Mouse (Mus musculus) lung, postnatal 36 days (tissue): Measurements from ENCODE around the gene Olfr1170.

Source experiments
- DNase-seq: peaks from one replicate; pipeline ENCODE4 v3.0.0; 2022; ENCODE audit warnings: mixed read lengths

The Olfr1170 gene

DNA sequence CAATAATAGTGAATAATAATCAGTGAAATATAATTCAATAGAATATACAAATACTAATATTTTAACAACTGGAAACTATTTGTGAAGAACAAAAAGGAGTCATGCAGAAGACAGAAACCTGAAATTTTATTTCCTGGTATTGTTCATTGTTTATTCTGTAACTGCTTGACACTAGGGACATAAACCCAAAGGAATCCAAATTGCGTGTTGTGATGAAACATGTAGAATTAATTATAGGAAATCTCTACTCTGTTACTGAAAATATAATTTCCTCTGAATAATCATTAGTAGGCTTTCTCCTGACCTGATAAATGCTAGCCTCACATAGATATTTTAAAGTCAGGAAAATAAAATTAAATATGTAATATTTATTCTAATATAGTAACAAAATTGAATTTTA, at the start of gene Olfr1170:
Gene Olfr1170, minus strand, starts transcription at position 101 of the 400 bp plus-strand sequence.
- DNase-seq = no peak

DNA sequence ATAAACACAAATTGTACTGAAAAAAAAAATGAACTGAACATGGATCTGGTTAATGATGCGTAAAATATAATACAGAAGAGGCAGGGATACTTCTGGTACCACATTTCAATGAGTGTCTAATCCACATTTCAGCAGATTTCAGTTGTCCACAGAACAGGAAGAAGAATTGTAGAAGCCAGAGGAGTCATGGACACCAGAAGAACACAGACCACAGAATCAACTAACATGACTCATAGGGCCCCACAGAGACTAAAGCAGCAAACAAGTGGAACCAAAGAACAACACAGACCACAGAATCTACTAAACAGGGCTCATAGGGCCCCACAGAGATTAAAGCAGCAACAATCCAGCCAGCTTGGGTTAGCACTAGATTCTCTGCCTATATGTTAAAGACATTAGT, 7.3 kb downstream of the Olfr1170 start:
- no peak for DNase-seq

DNA sequence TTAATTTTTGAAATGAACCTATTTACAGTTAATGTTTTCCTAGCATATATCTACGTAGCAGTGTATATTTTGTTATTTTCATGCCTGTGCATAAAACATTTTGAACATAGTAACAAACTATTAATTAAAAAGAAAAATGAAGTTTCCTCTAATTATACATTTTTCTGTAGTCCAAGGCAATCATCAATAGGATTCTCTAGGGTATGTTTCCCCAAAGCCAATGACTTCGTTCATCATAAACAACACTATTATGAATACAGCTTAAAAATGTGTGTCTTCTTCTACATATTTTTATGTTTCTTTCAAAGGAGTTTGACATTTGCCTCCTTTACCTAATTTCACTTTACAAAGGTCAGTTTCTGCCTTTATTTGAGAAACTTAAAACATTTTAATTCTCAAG, 46.6 kb downstream of the Olfr1170 start, which contains the start of gene Olfr1168:
Gene Olfr1168, plus strand, starts transcription at position 301 of the 400 bp plus-strand sequence.
- DNase-seq = no peak
